Mouse (Mus musculus) adrenal gland, adult (tissue): Measurements from ENCODE around the gene Madcam1.
"Not testable (repeated sequence)": the region's sequence is repeated elsewhere in the genome, so short reads cannot be mapped to it uniquely, and the experiment has no call there.

Experiments used
- DNase-seq, 2 experiments: peaks; one replicate each; pipeline ENCODE4 v3.0.0; 2022 to 2023; ENCODE audit warnings: low spot score in 1 of 2; ENCODE audit not compliant: inconsistent age in 2 of 2

The Madcam1 gene

DNA sequence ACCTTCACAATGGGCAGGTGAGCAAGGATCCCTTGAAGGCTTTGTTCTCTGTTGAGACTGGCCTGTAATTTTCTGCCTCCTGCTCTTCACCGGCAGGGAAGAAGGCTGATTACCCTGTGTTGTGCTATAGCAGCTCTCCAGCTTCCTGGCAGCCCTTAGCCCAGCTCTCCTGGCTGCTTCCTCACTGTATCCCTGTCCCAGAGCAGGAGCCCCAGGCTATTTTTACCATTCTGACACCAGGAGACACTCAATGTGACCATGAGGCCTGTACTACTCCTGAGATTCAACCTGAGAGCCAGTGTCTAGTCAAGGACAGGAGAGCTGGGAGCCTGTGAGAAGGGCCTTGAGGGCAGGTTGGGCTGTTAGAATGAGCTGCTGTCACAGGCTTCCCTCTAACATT, 22.3 kb downstream of the Madcam1 start:
- peak in 1 of 2 experiments; percentile 51 for DNase-seq

DNA sequence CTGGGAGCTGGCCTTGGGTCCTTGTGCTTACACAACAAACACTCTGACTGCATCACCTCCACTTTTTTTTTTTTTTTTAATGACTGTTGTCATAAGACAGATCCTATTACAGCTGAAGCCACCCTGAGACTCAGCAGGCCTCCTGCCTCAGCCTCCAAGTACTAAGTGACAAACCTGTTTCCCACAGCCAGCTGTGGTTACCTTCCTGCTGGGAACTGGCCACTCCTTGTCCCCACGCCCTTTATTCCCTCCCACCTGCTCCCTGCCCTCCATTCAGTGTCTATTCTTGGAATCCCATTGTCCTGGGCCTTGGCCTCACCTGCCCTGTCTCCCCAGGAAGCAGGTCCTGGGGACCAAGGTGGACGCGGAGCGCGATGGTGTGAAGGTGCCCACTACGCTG, 23.2 kb downstream of the Madcam1 start:
- DNase-seq: no peak

DNA sequence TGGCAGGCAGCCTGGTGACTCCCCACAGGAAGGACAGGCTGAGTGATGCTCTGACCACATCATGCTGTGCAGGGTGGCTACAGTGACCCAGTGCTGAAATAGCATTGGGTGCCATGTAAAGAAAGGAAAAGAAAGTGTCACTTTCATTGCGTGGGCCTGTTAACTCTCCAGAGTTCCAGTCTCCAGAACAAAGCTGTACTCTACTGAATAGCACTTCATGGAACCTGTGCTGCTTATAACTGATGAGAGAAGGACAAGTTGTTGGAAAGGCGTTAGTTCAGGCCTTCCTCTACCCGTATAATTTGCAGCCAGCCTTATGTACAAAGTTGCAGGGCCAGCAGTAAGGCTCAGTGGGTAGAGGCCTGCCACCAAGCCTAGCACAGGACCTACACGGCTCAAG, 24.4 kb downstream of the Madcam1 start, which contains the start of gene Gzmm:
Gene Gzmm (plus strand): TSS at position 301 of the 400 bp plus-strand sequence.
- peak in 1 of 2 experiments; percentile 52 for DNase-seq

DNA sequence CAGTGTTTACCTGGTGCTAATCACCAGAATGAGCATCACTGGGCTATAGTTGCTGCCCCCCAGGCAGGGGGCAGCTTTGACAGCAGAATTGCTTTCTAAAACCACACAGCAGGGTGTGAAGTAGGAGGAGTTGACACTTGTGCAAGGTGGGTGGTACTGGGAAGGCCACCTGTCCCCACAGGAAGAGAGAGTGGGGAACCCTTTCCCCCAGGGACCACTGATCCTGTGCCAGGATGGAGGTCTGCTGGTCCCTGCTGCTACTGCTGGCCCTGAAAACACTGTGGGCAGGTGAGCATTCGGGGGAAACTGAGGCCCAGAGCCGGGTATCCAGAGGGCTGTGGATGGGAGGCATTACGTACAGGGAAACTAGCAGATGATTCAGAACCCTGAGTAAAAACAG, 24.8 kb downstream of the Madcam1 start:
- no peak for DNase-seq

DNA sequence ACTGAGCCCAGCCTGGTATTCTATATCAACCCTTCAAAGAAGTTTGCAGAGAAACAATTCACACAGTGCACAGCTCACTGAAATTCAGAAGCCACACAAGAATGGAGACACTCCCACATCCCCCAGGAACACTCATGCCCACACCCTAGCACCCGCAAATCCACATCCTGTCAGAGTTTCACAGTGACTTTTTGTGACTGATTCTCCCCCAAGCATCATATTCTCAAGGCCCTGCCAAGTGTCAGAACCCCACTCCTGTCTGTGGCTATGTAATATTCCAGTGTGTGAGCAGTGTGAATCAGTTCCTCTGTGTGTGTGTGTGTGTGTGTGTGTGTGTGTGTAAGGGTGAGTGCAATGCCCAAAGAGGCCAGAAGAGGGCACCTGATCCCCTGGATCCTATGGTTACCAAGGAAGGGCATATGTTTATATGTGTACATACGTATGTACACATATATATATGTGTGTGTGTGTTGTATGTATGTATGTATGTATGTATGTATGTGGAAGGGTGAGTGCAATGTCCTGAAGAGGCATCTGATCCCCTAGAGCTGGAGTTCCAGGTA, 27.7 kb downstream of the Madcam1 start:
- no peak for DNase-seq

DNA sequence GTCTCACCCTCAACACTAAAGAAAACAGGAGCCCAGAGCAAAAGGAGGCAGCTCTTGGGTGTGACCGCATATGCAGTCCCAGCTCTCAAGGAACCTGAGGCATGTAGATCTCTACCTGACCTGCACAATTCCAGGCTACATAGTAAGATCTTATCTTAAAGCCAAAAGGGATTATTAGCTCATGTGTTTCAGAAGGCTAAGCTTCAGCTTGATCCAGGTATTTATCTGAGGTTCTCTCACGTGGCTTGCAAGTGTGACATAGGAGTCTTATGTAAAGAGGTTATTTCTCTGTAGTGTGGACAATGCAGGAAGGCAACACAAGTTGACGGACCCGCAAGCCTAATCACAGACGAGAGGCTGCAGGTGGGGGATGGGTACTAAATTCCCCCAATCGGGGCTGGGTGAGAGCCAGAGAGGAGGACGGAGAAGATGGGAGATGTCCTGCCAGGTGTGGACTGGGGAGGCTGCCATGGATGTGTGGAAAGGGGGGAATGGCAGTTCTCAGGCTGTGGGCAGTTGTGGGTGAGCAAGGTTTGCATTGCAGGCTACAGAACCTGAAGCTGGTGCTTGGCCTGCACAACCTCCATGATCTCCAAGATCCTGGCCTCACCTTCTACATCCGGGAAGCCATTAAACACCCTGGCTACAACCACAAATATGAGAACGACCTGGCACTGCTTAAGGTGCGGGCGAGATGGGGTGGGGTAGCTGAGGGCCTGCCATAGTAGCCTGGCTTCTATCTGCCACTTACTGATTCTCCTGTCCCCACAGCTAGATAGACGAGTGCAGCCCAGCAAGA, 29.4 kb downstream of the Madcam1 start:
- DNase-seq: no peak

DNA sequence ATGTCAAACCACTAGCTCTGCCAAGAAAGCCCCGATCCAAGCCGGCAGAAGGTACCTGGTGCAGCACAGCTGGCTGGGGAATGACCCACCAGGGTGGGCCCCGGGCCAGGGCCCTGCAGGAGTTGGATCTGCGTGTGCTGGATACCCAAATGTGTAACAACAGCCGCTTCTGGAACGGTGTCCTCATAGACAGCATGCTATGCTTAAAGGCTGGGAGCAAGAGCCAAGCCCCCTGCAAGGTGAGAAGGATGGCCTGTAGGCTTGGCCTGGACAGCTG, 30.0 kb downstream of the Madcam1 start:
- no peak for DNase-seq

DNA sequence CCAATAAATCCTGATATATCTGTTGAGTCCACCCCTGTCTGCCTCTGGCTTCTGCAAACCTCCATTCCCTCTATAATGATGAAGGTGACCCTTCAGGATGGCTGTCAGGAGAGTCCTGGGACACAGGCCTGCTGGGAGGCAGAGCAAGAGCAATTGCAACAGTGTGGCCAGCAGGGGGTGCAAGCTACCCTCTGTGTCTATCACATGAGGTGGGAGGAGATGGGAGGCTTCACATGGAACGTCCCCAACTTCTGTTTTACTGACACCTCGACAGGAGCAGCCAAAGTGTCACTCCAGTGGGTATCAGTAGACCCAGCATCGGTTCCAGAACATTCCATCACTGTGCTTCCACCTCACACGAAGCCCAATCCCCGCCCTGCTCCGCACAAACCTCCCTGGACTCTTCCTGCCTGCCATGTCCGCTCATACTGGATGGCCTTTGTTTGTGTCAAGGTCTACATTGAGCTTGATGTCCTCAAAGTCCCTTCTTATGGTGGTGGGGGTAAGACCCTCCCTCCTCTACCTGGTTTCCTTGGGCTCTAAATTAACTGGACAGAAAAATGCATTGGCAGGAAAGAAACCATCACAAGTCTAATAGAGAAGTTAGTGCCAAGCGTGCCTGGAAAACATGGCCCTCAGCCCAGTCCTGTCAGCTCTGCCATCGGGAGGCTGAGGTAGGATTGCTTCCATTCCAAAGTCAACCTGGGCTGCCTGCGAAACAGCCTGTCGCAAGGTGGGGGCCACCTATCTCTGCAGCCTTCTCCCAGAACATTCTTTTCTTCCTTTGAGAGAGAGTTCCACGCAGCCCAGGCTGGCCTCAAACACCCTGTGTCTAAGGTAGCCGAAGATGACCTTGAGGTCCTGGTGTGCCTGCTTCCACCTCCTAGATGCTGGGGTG, 31.1 kb downstream of the Madcam1 start:
- peak; percentile 77 to 90 for DNase-seq

DNA sequence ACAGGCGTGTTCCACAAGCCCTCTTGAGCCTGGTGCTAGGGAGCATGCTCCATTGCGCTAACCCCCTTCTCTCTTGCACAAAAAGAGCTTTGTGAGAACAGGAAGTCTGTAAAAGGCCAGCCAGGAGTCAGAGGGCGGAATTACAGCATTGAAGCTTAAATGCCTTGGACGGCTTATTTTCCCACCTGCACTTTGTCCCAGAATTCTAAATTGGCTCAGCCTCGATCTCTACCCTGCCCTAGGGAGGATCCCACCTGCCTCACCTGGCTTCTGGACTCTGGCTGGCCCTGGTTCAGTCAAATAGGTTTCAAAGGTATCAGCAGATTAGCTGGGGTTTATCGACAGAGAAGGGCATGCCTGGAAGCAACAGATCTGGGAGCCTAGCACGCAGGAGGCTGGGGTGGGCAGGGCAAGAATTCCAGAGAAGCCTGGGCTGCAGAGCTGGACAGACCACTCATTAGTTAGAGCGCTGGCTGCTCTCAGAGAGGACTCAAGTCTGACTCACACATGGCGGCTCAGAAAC, 31.8 kb downstream of the Madcam1 start:
- DNase-seq: no peak

DNA sequence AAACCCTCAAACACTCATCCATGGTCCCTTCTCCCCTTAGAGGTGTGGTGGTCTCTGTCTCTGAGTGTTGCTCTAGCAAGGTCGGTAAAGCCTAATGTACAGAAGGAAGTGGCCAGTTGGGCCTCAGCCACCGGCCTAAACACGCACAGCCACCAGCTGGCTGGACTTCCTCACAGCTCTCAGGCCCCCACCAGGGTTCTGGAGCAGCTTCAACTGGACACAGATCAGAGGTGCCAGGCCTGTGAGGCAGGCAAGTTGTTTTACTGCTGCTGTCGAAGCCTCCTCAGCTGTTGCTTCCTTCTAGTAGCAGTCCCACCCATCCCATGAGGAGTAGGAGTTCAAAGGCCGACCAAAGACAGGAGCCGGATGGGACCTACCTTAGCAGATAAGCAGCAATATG, 33.6 kb downstream of the Madcam1 start:
- no peak for DNase-seq

DNA sequence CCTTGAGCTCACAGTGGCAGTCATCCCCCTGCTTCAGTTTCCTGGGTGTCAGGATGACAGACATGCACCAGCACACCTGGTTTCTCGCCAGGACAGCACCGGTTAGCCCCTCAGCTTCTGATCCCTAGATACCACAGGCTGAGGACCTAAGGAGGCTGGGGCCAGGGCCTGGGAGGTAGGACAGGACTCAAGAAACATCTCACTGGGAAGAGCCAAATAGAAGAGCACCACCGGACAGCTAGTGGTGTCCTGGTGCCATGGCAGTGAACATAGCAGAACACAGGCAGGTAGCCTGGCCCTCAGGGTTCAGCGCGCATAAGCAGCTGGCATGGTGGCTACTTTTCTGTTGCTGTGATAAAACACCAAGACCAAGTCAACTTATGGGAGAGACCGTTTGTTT, 34.1 kb downstream of the Madcam1 start:
- no peak for DNase-seq

DNA sequence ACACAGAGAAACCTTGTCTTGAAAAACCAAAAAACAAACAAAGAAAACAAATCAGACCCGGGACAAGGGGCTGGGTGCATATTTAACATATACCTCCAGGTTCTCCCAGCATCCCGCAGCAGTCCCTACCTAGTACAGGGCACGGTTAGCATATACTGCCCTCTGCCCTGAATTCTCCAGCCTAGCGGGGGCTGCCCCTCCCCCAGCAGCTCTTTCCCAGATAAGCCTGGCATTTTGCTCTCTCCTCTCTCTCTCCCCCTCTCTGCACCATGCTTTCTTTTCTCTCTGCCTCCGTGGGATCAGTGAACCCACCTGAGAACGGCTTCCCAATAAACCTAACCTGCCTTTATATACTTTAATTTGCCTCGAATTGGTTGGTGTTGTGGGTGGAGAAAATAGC, 36.3 kb downstream of the Madcam1 start:
- no peak for DNase-seq

DNA sequence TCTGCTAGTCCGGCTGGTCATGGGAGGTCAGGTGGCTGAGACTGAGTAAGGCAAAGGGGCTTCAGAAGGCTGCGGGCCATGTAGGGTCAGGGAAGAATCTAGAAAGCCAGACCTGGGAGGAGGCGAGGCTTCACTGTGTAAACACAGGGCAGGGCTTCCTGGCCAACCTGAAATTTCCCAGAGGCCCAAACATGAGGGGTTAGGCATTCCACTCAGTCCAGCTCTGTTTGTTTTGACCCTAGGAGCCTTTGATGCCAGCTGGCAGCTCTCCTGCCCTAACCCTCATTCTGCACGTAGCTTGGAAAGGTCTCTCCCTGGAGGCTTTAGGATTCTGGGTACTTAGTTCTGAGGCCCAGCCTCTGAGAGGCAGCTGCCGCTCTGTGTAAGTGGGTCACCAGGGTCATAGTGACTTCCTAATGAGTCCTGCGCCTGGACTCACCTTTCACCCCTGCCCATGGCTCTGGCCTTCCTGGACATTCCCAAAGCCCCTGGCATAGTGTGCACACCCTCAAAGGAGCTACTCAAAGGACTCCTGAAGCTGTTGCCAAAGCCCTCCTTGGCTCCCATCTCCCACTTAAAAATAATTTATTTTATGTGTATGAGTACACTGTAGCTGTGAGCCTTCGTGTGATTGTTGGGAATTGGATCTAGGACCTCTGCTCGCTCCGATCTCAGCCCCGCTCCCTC, 37.2 kb downstream of the Madcam1 start:
- DNase-seq: peak in 1 of 2 experiments; percentile 50

DNA sequence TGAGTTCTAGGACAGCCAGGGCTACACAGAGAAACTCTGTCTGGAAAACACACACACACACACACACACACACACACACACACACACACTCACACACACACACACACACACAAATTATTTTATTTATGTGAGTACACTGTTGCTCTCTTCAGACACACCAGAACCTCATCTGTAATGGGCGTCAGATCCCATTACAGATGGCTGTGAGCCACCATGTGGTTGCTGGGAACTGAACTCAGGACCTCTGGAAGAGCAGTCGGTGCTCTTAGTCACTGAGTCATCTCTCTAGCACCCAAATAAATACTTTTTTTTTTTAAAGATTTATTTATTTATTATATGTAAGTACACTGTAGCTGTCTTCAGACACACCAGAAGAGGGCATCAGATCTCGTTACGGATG, 38.6 kb downstream of the Madcam1 start:
- DNase-seq: not testable (repeated sequence)

DNA sequence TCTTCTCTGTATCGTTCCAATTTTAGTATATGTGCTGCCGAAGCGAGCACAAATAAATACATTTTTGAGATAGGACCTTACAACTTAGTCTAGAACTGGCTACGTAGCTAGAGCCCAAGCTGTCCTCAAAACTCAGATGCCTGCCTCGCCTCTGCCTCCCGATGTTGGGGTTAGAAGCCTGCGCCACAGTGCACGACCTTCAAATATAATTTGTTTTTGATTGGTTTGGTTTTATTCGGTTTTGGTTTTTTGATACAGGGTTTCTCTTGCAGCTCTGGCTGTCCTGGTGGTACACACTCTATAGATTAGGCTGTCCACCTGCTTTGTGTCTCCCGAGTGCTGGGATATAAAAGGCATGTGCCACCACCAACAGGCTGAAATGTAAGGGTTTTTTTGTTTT, 39.2 kb downstream of the Madcam1 start:
- no peak for DNase-seq

DNA sequence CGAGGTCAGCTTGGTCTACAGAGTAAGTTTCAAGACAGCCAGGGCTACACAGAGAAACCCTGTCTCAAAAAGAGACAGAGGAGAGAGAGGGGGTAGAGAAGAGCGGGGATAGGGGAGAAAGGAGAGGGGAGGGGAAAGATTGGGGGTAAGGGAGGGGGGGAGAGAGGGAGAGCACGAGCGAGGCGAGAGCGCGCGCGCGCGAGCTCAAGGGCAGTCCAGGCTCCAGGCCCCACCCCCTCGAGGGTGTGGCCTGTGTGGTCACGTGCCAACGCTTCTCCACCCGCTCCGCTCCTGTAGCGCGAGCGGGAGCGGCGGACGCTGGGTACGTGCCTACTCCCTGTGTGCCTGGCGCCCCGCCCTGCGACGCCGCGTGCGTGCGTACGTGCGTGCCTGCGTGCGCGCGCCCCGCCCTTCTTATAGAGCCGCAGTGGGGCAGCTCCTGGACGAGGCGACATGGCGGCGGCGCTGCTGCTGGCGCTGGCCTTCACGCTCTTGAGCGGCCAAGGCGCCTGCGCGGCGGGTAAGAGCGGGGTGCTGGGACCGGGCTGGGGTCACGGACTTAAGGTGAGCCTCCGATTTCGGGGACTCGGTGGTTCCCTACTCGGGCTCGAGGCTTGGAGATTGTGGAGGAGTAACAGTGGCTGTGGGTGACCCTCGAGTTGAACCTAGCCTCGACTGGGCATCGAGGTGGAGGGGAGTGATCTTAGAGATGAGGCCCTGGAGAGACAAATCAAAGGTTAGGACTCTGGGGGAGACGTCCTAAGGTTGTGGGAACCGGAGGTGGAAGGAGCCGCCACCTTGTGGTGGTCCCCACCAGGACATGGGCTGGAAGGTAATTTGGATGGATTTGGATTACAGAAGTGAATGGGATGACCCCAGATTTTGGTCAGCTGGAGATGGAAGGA, 40.0 kb downstream of the Madcam1 start, which contains the start of gene Bsg:
Gene Bsg (plus strand): TSS at position 427 of the 905 bp plus-strand sequence.
- peak; percentile 99 for DNase-seq

DNA sequence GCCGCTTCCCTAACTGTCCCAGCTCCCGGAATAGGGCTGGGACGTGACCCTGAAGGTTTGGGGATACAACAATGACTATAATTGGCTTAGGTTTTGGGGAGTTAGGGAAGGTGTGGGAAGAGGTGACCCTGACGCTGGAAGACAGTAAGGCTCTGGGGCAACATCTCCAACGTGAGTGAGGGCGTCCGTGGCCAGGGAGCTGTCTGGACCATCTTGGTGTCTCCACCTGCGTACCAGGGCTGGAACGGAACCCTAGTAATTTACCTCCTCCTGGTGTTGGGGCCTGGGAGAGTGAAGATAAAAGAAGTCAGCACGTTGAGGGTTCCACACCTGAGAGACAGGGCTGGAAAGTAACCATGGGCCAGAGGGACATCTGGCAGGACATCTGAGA, 40.6 kb downstream of the Madcam1 start:
- no peak for DNase-seq

DNA sequence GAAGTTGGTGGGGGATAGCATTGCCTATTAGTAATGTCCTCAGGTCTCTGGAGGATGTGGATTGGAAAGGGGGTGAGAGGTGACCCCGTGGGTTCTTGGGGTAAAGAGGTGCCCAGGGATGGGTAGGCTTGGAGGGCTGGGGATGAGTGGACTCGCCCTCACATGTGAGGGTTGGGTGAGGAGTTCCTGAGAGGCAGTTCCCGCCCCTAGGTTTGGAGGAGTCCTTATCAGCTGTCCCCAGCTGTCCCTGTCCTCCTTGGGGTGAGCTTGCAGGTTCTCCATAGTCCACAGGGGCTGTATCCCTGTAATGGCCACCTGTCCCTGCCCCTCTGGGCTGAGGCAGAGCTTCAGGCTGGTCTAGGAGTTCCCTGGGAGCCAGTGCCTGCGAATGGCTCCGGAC, 41.6 kb downstream of the Madcam1 start:
- DNase-seq: no peak

DNA sequence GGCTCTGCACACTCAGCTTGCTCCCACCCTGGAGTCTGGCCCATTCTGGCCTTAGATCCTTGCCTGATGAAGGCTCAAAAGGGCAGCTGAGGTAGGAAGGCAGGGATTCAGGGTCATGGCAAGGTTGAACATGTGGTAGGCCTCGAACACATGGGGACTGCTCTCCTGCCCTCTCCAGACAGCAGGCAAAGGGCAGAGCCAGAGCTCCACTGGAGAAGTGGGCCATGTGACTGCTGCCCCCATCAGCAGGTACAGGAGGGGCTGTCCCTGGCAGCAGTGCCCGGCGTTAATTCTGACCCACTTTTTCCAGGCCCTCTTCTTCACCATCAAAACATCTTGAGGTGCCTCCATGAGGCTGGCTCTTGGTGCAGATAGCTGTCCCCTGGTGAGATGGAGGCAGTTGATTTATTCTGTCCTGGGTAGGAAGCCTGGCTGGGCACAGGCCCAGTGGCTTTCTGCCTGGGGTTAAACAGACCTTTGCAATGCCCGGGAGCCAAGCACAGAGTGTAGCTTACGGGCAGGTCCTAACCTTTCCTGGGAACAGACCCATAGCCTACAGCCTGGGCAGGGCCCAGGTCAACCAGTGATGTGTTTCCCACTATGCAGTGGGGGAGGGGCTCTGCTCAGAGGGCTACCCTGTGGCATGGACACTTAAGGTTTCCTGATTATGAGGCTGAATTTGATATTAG, 42.2 kb downstream of the Madcam1 start:
- peak in 1 of 2 experiments; percentile 59 for DNase-seq
